8 mouse cellular contexts compared by ENCODE assay signal in the genomic region with DNA sequence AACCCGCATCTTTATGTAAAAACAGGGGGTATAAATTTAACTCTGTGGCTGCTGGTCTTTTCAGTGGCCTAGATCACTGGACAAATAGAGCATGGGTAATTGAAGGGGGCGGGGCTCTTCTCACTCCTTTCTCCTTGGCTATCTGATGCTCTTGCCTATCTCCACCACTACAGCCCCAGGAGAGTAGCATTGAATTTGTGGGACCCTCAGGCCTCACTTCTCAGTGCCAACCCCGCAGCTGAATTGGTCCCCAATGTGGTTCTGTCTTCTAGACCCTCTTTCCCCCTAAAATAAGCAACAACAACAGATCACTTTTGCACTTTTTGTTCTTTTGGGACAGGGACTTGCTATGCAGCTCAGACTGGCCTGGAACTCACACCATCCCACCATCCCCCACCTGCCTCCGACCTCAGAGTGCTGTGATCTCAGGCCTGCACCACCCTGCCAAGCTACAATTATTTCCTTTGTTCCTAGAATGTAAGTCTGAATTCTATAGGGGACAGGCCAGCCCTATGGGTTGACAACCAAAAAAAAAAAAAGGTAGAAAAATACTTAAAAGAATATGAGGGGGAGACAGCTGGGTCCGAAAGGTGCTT. TPM values are rescaled to one million over a fixed set of nuclear protein-coding genes. Genes with fewer than 3 reads are reported as not detected.
DNase-seq lines count a peak whose midpoint lies in the region; ATAC-seq lines count a peak whose summit lies in the region.

No protein-coding gene starts in this region.

- H3K4me3 ChIP-seq in heart, embryonic 14.5 days (ENCODE audit: control insufficient read depth in 1 of 2, insufficient read depth in 1 of 2, low read depth in 1 of 2, low read length in 2 of 2) = no peak overlapping the region
- no peak overlapping the region for H3K4me3 ChIP-seq in embryonic facial prominence, embryonic 12.5 days
- no peak overlapping the region for H3K4me3 ChIP-seq in hindbrain, embryonic 14.5 days (replicated peaks; ENCODE audit: low read length)
- no peak overlapping the region for H3K4me3 ChIP-seq in midbrain, embryonic 13.5 days (replicated peaks)

- DNase-seq in heart, postnatal 14 days = no peak
- DNase-seq in hindbrain, embryonic 14.5 days (ENCODE audit: low spot score) = no peak
- no peak for DNase-seq in adrenal gland, adult (ENCODE audit: inconsistent age in 2 of 2, low spot score in 1 of 2)
- no peak for DNase-seq in layer of hippocampus, postnatal 14 days (ENCODE audit: low spot score in 2 of 2)

- peak overlapping the region; percentile 57 for H3K9ac ChIP-seq in heart, embryonic 14.5 days (ENCODE audit: low read length)
- H3K9ac ChIP-seq in embryonic facial prominence, embryonic 12.5 days = no peak overlapping the region
- peak overlapping the region; percentile 6; the same call in 1 of the 2 replicates for H3K9ac ChIP-seq in hindbrain, embryonic 14.5 days
- peak overlapping the region; percentile 29 for H3K9ac ChIP-seq in midbrain, embryonic 13.5 days (replicated peaks)

- H3K9me3 ChIP-seq in heart, embryonic 14.5 days (ENCODE audit: control insufficient read depth, low read length) = no peaks in the 10 kb centered on the region
- no peaks in the 10 kb centered on the region for H3K9me3 ChIP-seq in embryonic facial prominence, embryonic 12.5 days
- no peaks in the 10 kb centered on the region for H3K9me3 ChIP-seq in hindbrain, embryonic 14.5 days (ENCODE audit: control insufficient read depth, low read length)
- H3K9me3 ChIP-seq in midbrain, embryonic 13.5 days = no peaks in the 10 kb centered on the region

- peaks cover 23 to 27% of the 10 kb centered on the region in 2 experiments for H3K4me1 ChIP-seq in heart, embryonic 14.5 days (ENCODE audit: control insufficient read depth in 2 of 2, insufficient read depth in 2 of 2, low read length in 2 of 2)
- H3K4me1 ChIP-seq in embryonic facial prominence, embryonic 12.5 days = peaks cover 8% of the 10 kb centered on the region
- peaks cover 18% of the 10 kb centered on the region for H3K4me1 ChIP-seq in hindbrain, embryonic 14.5 days (replicated peaks; ENCODE audit: control insufficient read depth, insufficient read depth, low read length)
- H3K4me1 ChIP-seq in midbrain, embryonic 13.5 days (replicated peaks) = peaks cover 28% of the 10 kb centered on the region

- no peaks in the 10 kb centered on the region for H3K36me3 ChIP-seq in heart, embryonic 14.5 days (ENCODE audit: control insufficient read depth, insufficient read depth, low read length)
- H3K36me3 ChIP-seq in embryonic facial prominence, embryonic 12.5 days = no peaks in the 10 kb centered on the region
- H3K36me3 ChIP-seq in hindbrain, embryonic 14.5 days (replicated peaks; ENCODE audit: control insufficient read depth, insufficient read depth) = no peaks in the 10 kb centered on the region
- H3K36me3 ChIP-seq in midbrain, embryonic 13.5 days = no peaks in the 10 kb centered on the region

- no peak for ATAC-seq in heart, embryonic 14.5 days (ENCODE audit: insufficient number of reproducible peaks, insufficient read depth, low FRiP score, low read depth)
- ATAC-seq in embryonic facial prominence, embryonic 12.5 days (ENCODE audit: insufficient number of reproducible peaks, insufficient read depth, low FRiP score, low TSS enrichment) = peak; percentile 60; the same call in 1 of the 2 replicates
- ATAC-seq in hindbrain, embryonic 14.5 days (ENCODE audit: low FRiP score) = peak; percentile 69
- ATAC-seq in midbrain, embryonic 13.5 days = peak; percentile 82
- no peak for ATAC-seq in megakaryocyte progenitor cell, adult 5-6 weeks (replicated peaks; ENCODE audit: poor library complexity)

- H3K27me3 ChIP-seq in heart, embryonic 14.5 days (ENCODE audit: control insufficient read depth, insufficient read depth, low read length) = no peaks in the 10 kb centered on the region
- no peaks in the 10 kb centered on the region for H3K27me3 ChIP-seq in embryonic facial prominence, embryonic 12.5 days
- no peaks in the 10 kb centered on the region for H3K27me3 ChIP-seq in hindbrain, embryonic 14.5 days (ENCODE audit: control insufficient read depth, insufficient read depth, low read length)
- no peaks in the 10 kb centered on the region for H3K27me3 ChIP-seq in midbrain, embryonic 13.5 days

- intact Hi-C loops in heart, postnatal 14 days (cut with DNase I) = no loop called here

- WGBS in heart, embryonic 14.5 days = 53% methylated on average over 5 of the region's 5 CpGs
- 43% methylated on average over 5 of the region's 5 CpGs for WGBS in embryonic facial prominence, embryonic 12.5 days
- WGBS in hindbrain, embryonic 14.5 days = 36% methylated on average over 5 of the region's 5 CpGs
- WGBS in midbrain, embryonic 13.5 days = 37% methylated on average over 5 of the region's 5 CpGs

- H3K4me2 ChIP-seq in heart, embryonic 14.5 days (ENCODE audit: low read length) = peak overlapping the region; percentile 48
- H3K4me2 ChIP-seq in embryonic facial prominence, embryonic 12.5 days (replicated peaks) = peak overlapping the region; percentile 29
- H3K4me2 ChIP-seq in hindbrain, embryonic 14.5 days (replicated peaks) = peak overlapping the region; percentile 36
- H3K4me2 ChIP-seq in midbrain, embryonic 13.5 days (replicated peaks) = peak overlapping the region; percentile 38

- peak overlapping the region; percentile 53 to 57; a peak in 2 of 4 replicates for H3K27ac ChIP-seq in heart, embryonic 14.5 days (replicated peaks in 1 of 2; ENCODE audit: control insufficient read depth in 1 of 2, insufficient read depth in 1 of 2, low read depth in 2 of 2, low read length in 2 of 2)
- peak overlapping the region; percentile 41; the same call in 1 of the 2 replicates for H3K27ac ChIP-seq in embryonic facial prominence, embryonic 12.5 days
- peak overlapping the region; percentile 79 for H3K27ac ChIP-seq in hindbrain, embryonic 14.5 days
- peak overlapping the region; percentile 86 for H3K27ac ChIP-seq in midbrain, embryonic 13.5 days

RNA-seq across cellular contexts. Expression of gene Btg1, which starts 30.2 kb away (rescaled TPM):
- 77.0 and 88.1 TPM in 2 replicates for polyA plus RNA-seq in heart, embryonic 14.5 days (2014; fragmentation: Nextera tagmentation; extraction: Ambion mirVana)
- 10 to 100 TPM; 48.0 to 53.4 TPM for total RNA-seq in heart, postnatal 14 days (2021)
- 70.3 and 71.9 TPM in 2 replicates for polyA plus RNA-seq in embryonic facial prominence, embryonic 12.5 days (2016; fragmentation: Nextera tagmentation; extraction: Ambion mirVana)
- polyA plus RNA-seq in hindbrain, embryonic 14.5 days (2014; fragmentation: Nextera tagmentation; extraction: Ambion mirVana) = 54.5 and 54.7 TPM in 2 replicates
- polyA plus RNA-seq in midbrain, embryonic 13.5 days (2015; fragmentation: Nextera tagmentation; extraction: Ambion mirVana) = 52.9 and 58.2 TPM in 2 replicates
- total RNA-seq in megakaryocyte progenitor cell, adult 5-6 weeks (2015) = 35.2 and 37.5 TPM in 2 replicates
- total RNA-seq in megakaryocyte progenitor cell, adult 5-6 weeks (2017) = 31.5 and 34.6 TPM in 2 replicates
- 10 to 100 TPM; 38.1 to 38.6 TPM for total RNA-seq in layer of hippocampus, postnatal 14 days (2021)

Comparison
In these comparisons a context has a peak if more than half of its experiments do, and no peak if none do; other contexts are left out.
1. ATAC-seq: peak in embryonic facial prominence, embryonic 12.5 days (single experiment), hindbrain, embryonic 14.5 days (single experiment) and midbrain, embryonic 13.5 days (single experiment); none in heart, embryonic 14.5 days (single experiment) and megakaryocyte progenitor cell, adult 5-6 weeks (single experiment).
2. Peak in every context shown above with its lines, with median percentiles within 50 percentile points of each other: H3K27ac ChIP-seq and H3K4me2 ChIP-seq.